Mouse (Mus musculus): ENCODE measurements around the gene Il16. TPM values are rescaled to one million over a fixed set of nuclear protein-coding genes. Genes with fewer than 3 reads are reported as not detected.

The Il16 gene
- polyA plus RNA-seq, 1 experiment from 2014 or later = 4.4 TPM

DNA sequence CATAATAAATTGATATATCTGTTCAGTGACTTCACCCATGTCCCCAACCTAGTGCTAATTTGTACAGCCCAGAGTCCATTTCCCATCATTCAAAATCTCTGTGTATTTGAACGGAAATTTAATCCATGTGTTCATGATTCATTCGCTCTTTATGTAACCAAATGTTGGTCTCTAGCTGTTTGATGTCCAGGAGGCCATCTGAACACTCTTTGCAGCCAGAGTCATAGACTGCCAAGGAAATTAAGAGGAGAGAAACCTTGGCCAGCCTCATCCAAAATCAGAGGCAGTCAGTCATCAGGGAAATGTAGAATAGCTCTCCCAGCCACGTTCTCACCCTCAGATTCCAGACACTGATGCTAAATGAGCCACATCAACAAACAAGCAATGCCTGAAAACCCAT is 18.1 kb upstream of the Il16 start:
- no peaks in the 10 kb centered on the region for H3K36me3 ChIP-seq (ENCODE audit: control insufficient read depth, insufficient read depth, low read length)
- no peak overlapping the region for H3K4me3 ChIP-seq (ENCODE audit: low read depth, low read length)
- H3K9me3 ChIP-seq (ENCODE audit: control insufficient read depth, low read depth, low read length) = no peaks in the 10 kb centered on the region
- no peak overlapping the region for H3K4me2 ChIP-seq (replicated peaks; ENCODE audit: low read depth, low read length)
- ATAC-seq (ENCODE audit: insufficient number of reproducible peaks, insufficient read depth, low FRiP score, low read depth) = no peak
- H3K27ac ChIP-seq (ENCODE audit: low read length) = no peak overlapping the region
- no peaks in the 10 kb centered on the region for H3K27me3 ChIP-seq (ENCODE audit: control insufficient read depth, insufficient read depth, low read length)
- WGBS = 54% methylated on average over 3 of the region's 3 CpGs
- no peak overlapping the region for H3K9ac ChIP-seq (replicated peaks; ENCODE audit: low read depth, low read length)
- no peaks in the 10 kb centered on the region for H3K4me1 ChIP-seq (ENCODE audit: control insufficient read depth, insufficient read depth, low read length)

DNA sequence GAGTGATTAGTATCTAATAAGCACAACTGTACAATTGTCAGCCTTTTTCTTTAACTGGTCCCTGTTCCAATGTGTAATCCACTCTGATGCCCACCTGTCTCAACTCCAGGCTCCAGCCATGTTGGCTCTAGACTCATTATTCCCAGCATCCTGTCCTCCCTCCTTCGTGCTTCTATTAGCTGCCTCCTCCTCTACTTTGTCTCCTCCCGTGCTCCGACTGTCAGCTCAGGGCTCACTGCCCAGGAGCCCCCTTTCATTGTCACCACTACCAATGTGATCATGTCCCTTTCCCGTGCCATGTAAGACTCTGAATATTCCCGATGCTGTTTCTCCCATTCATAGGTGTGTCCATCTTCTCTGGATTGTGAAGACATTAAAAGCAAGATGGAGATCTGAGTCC is 16.8 kb upstream of the Il16 start:
- no peak overlapping the region for H3K4me3 ChIP-seq (ENCODE audit: low read depth, low read length)
- no peak overlapping the region for H3K27ac ChIP-seq (ENCODE audit: low read length)
- H3K9me3 ChIP-seq (ENCODE audit: control insufficient read depth, low read depth, low read length) = no peaks in the 10 kb centered on the region
- WGBS = 83% methylated on average over 5 of the region's 5 CpGs
- ATAC-seq (ENCODE audit: insufficient number of reproducible peaks, insufficient read depth, low FRiP score, low read depth) = no peak
- no peaks in the 10 kb centered on the region for H3K27me3 ChIP-seq (ENCODE audit: control insufficient read depth, insufficient read depth, low read length)
- H3K4me1 ChIP-seq (ENCODE audit: control insufficient read depth, insufficient read depth, low read length) = no peaks in the 10 kb centered on the region
- no peaks in the 10 kb centered on the region for H3K36me3 ChIP-seq (ENCODE audit: control insufficient read depth, insufficient read depth, low read length)
- H3K9ac ChIP-seq (replicated peaks; ENCODE audit: low read depth, low read length) = no peak overlapping the region
- H3K4me2 ChIP-seq (replicated peaks; ENCODE audit: low read depth, low read length) = no peak overlapping the region

DNA sequence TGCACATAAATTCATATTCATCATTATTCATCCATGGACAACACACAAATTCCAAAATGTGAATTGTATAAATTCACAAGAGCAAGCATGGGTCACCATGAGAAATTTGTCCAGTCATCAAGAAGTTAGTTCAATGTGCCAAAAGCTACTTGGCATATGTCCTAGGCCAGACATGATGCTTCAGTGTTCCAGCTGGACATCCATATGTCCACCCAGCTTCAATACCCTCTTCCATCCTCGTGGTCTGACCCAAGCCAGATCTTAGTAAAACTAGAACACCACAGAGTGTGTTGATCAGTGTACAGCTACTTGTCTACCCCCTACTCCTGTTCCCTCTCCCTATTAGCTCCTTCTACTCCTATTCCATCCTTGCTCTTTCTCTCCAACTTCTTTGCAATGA is 5.5 kb upstream of the Il16 start:
- H3K36me3 ChIP-seq (ENCODE audit: control insufficient read depth, insufficient read depth, low read length) = no peaks in the 10 kb centered on the region
- H3K4me3 ChIP-seq (ENCODE audit: low read depth, low read length) = no peak overlapping the region
- 0 out of 2 replicates have a peak, but pooled peaks cover 5% of the 10 kb centered on the region for H3K4me1 ChIP-seq (ENCODE audit: control insufficient read depth, insufficient read depth, low read length)
- no peaks in the 10 kb centered on the region for H3K27me3 ChIP-seq (ENCODE audit: control insufficient read depth, insufficient read depth, low read length)
- 58% methylated on average over 1 of the region's 1 CpGs for WGBS
- H3K9me3 ChIP-seq (ENCODE audit: control insufficient read depth, low read depth, low read length) = no peaks in the 10 kb centered on the region
- H3K4me2 ChIP-seq (replicated peaks; ENCODE audit: low read depth, low read length) = no peak overlapping the region
- no peak for ATAC-seq (ENCODE audit: insufficient number of reproducible peaks, insufficient read depth, low FRiP score, low read depth)
- no peak overlapping the region for H3K27ac ChIP-seq (ENCODE audit: low read length)
- H3K9ac ChIP-seq (replicated peaks; ENCODE audit: low read depth, low read length) = no peak overlapping the region

DNA sequence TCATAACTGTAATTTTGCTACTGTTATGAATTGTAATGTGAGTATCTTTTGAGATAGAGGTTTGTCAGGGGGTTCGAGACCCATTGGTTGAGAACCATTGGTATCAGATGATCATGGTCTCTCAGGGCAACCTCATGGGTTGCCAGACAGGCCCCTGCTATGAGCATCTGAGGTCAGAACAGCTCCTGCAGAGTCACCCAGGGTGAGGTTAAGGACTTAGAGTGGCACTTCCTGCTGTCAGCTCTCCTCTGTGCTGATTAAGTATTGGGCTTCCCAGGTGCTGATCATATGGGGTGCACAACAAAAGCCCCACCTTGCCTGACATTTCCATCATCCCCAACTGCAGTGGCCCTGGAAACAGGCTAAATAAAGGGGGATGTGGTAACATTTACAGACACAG is 2.9 kb upstream of the Il16 start:
- ATAC-seq (ENCODE audit: insufficient number of reproducible peaks, insufficient read depth, low FRiP score, low read depth) = no peak
- Histone ChIP-seq H3K4me3 (ENCODE audit: low read depth, low read length) (no peak overlapping the region), H3K9me3 (ENCODE audit: control insufficient read depth, low read depth, low read length) (no peaks in the 10 kb centered on the region), H3K27me3 (ENCODE audit: control insufficient read depth, insufficient read depth, low read length) (no peaks in the 10 kb centered on the region), H3K4me1 (ENCODE audit: control insufficient read depth, insufficient read depth, low read length) (0 out of 2 replicates have a peak, but pooled peaks cover 15% of the 10 kb centered on the region), H3K36me3 (ENCODE audit: control insufficient read depth, insufficient read depth, low read length) (no peaks in the 10 kb centered on the region), H3K4me2 (replicated peaks; ENCODE audit: low read depth, low read length) (no peak overlapping the region), H3K9ac (replicated peaks; ENCODE audit: low read depth, low read length) (no peak overlapping the region), H3K27ac (ENCODE audit: low read length) (no peak overlapping the region)
- WGBS = 94% methylated on average over 1 of the region's 1 CpGs

DNA sequence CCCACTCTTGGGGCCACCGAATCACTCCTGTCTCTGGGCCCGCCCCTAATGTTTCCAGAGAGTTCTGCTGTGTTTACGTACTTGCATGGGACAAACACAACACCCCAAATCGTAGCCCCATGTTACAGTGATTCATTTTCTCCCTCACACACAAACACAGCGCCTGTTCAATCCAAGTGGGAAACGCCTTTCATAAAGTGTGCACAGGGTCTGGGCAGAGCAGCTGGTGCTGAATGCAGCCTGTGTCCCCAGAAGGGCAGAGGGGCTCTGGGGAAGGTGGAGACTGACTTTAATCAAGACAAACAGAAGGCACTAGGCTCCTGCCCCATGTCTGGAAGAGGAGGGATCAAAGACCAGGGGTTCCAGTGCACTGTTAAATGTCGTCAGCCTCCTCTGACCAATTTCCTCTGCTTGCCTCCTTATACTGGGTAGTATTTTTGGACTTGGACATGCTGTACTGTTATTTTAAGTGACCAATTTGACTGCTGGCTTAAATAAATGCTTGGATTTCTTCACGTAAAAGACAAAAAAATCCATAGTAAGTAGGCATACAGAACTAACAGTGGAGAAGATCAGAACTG is 671 bp upstream of the Il16 start:
- Histone ChIP-seq H3K4me2 (replicated peaks; ENCODE audit: low read depth, low read length) (peak overlapping the region; percentile 39; the same call in 1 of the 2 replicates), H3K27ac (ENCODE audit: low read length) (peak overlapping the region; percentile 71), H3K9ac (replicated peaks; ENCODE audit: low read depth, low read length) (no peak overlapping the region), H3K27me3 (ENCODE audit: control insufficient read depth, insufficient read depth, low read length) (no peaks in the 10 kb centered on the region), H3K4me3 (ENCODE audit: low read depth, low read length) (no peak overlapping the region), H3K4me1 (ENCODE audit: control insufficient read depth, insufficient read depth, low read length) (0 out of 2 replicates have a peak, but pooled peaks cover 15% of the 10 kb centered on the region), H3K9me3 (ENCODE audit: control insufficient read depth, low read depth, low read length) (no peaks in the 10 kb centered on the region), H3K36me3 (ENCODE audit: control insufficient read depth, insufficient read depth, low read length) (no peaks in the 10 kb centered on the region)
- WGBS = 50% methylated on average over 8 of the region's 8 CpGs
- no peak for ATAC-seq (ENCODE audit: insufficient number of reproducible peaks, insufficient read depth, low FRiP score, low read depth)

GRCm38 (mm10) chr7:83745065-83745412 is 487 bp downstream of the Il16 start:
- no peak overlapping the region for H3K9ac ChIP-seq (replicated peaks; ENCODE audit: low read depth, low read length)
- no peaks in the 10 kb centered on the region for H3K36me3 ChIP-seq (ENCODE audit: control insufficient read depth, insufficient read depth, low read length)
- peak; percentile 40; the same call in 1 of the 2 replicates for ATAC-seq (ENCODE audit: insufficient number of reproducible peaks, insufficient read depth, low FRiP score, low read depth)
- no peaks in the 10 kb centered on the region for H3K27me3 ChIP-seq (ENCODE audit: control insufficient read depth, insufficient read depth, low read length)
- H3K4me2 ChIP-seq (replicated peaks; ENCODE audit: low read depth, low read length) = peak overlapping the region; percentile 39
- H3K27ac ChIP-seq (ENCODE audit: low read length) = peak overlapping the region; percentile 71; the same call in 1 of the 2 replicates
- 61% methylated on average over 9 of the region's 9 CpGs for WGBS
- 0 out of 2 replicates have a peak, but pooled peaks cover 15% of the 10 kb centered on the region for H3K4me1 ChIP-seq (ENCODE audit: control insufficient read depth, insufficient read depth, low read length)
- peak overlapping the region; percentile 2; the same call in 1 of the 2 replicates for H3K4me3 ChIP-seq (ENCODE audit: low read depth, low read length)
- H3K9me3 ChIP-seq (ENCODE audit: control insufficient read depth, low read depth, low read length) = no peaks in the 10 kb centered on the region

DNA sequence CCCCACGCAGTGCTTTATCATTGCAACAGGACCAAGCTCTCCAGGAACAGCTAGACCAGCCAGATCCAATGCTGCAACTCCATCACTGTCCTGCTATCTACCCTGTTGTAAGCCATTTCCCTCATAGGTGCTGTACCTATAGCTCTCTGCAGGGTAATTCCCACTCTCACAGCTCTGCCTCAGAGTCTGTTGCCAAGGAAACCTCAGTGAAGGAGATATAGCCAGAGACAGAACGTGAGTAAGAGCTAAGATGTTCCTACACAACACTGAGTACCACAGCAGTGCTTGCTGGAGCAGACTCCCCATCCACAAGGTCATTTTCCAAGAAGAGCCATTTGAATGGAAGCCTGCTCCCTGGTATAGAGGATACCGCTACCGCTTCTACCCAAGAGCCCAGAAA is 1.3 kb downstream of the Il16 start:
- H3K9me3 ChIP-seq (ENCODE audit: control insufficient read depth, low read depth, low read length) = no peaks in the 10 kb centered on the region
- H3K36me3 ChIP-seq (ENCODE audit: control insufficient read depth, insufficient read depth, low read length) = no peaks in the 10 kb centered on the region
- H3K4me2 ChIP-seq (replicated peaks; ENCODE audit: low read depth, low read length) = no peak overlapping the region
- no peak for ATAC-seq (ENCODE audit: insufficient number of reproducible peaks, insufficient read depth, low FRiP score, low read depth)
- H3K4me1 ChIP-seq (ENCODE audit: control insufficient read depth, insufficient read depth, low read length) = 0 out of 2 replicates have a peak, but pooled peaks cover 15% of the 10 kb centered on the region
- H3K27ac ChIP-seq (ENCODE audit: low read length) = no peak overlapping the region
- H3K4me3 ChIP-seq (ENCODE audit: low read depth, low read length) = no peak overlapping the region
- H3K27me3 ChIP-seq (ENCODE audit: control insufficient read depth, insufficient read depth, low read length) = no peaks in the 10 kb centered on the region
- WGBS = 85% methylated on average over 4 of the region's 4 CpGs
- no peak overlapping the region for H3K9ac ChIP-seq (replicated peaks; ENCODE audit: low read depth, low read length)

DNA sequence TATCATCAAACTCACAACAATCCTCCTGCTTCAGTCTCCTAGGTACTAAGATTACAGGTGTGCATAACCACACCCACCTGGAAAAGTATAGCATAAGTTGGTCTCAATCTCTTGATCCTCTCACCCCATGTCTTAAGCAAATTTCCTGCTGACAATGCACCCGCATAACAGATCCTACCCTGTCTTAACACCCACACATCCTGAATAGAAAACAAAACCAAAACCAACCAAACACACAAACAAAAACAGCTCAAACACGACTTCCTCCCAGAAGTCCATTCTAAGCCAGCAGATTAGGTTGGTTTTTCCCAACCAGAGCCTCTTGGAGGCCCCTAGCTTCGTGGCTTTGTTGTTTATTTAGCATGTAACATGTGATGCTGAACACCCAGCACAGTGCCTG is 2.8 kb downstream of the Il16 start:
- Histone ChIP-seq H3K4me2 (replicated peaks; ENCODE audit: low read depth, low read length) (no peak overlapping the region), H3K36me3 (ENCODE audit: control insufficient read depth, insufficient read depth, low read length) (no peaks in the 10 kb centered on the region), H3K27ac (ENCODE audit: low read length) (no peak overlapping the region), H3K4me3 (ENCODE audit: low read depth, low read length) (no peak overlapping the region), H3K9me3 (ENCODE audit: control insufficient read depth, low read depth, low read length) (no peaks in the 10 kb centered on the region), H3K4me1 (ENCODE audit: control insufficient read depth, insufficient read depth, low read length) (peaks cover 21% of the 10 kb centered on the region; the same call in 1 of the 2 replicates), H3K27me3 (ENCODE audit: control insufficient read depth, insufficient read depth, low read length) (no peaks in the 10 kb centered on the region), H3K9ac (replicated peaks; ENCODE audit: low read depth, low read length) (no peak overlapping the region)
- WGBS = 56% methylated on average over 3 of the region's 3 CpGs
- ATAC-seq (ENCODE audit: insufficient number of reproducible peaks, insufficient read depth, low FRiP score, low read depth) = no peak

DNA sequence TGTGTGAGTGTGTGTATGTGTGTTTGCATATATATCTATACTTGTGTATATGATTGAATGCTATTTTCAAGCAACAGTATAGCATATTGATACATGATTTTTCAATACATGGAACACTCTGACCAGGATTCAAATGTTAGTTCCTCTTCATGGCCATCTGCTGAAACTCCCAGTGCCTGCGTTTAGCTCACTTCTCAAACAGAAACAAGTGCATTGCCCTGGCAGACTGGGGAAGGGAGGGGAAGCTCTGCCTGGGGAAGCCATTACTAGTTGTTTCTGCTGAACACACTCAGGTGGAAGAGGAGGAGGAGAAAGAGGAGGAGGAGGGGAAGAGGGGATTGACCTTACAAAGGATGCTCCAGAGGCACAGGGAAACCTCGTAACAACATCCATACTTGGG is 3.5 kb downstream of the Il16 start:
- ATAC-seq (ENCODE audit: insufficient number of reproducible peaks, insufficient read depth, low FRiP score, low read depth) = no peak

More for the DNA sequence above, 3.5 kb downstream of the Il16 start:
- H3K4me1 ChIP-seq (ENCODE audit: control insufficient read depth, insufficient read depth, low read length) = peaks cover 21% of the 10 kb centered on the region; the same call in 1 of the 2 replicates
- WGBS = 63% methylated on average over 2 of the region's 2 CpGs
- no peaks in the 10 kb centered on the region for H3K27me3 ChIP-seq (ENCODE audit: control insufficient read depth, insufficient read depth, low read length)
- no peaks in the 10 kb centered on the region for H3K36me3 ChIP-seq (ENCODE audit: control insufficient read depth, insufficient read depth, low read length)
- H3K27ac ChIP-seq (ENCODE audit: low read length) = no peak overlapping the region
- H3K4me2 ChIP-seq (replicated peaks; ENCODE audit: low read depth, low read length) = no peak overlapping the region
- no peak overlapping the region for H3K9ac ChIP-seq (replicated peaks; ENCODE audit: low read depth, low read length)
- no peaks in the 10 kb centered on the region for H3K9me3 ChIP-seq (ENCODE audit: control insufficient read depth, low read depth, low read length)
- H3K4me3 ChIP-seq (ENCODE audit: low read depth, low read length) = no peak overlapping the region
